Mouse (Mus musculus) bone marrow macrophage, adult 2 months (primary cell): Measurements from ENCODE around the gene Col13a1.

Experiments
- CTCF ChIP-seq: IDR thresholded peaks from 2 replicates; pipeline ENCODE4 v1.5.1; 2012; ENCODE audit warnings: low read depth, mild to moderate bottlenecking, low read length, moderate library complexity
- POLR2A ChIP-seq: IDR thresholded peaks from 2 replicates; pipeline ENCODE4 v1.6.1; 2012; ENCODE audit warnings: mild to moderate bottlenecking, low read depth, low read length, borderline replicate concordance

- TF ChIP-seq CTCF (no peak), POLR2A (no peak)
Measured at GRCm38 (mm10) chr10:61919496-61919895, 59.4 kb downstream of the Col13a1 start.
